In the genomic region with DNA sequence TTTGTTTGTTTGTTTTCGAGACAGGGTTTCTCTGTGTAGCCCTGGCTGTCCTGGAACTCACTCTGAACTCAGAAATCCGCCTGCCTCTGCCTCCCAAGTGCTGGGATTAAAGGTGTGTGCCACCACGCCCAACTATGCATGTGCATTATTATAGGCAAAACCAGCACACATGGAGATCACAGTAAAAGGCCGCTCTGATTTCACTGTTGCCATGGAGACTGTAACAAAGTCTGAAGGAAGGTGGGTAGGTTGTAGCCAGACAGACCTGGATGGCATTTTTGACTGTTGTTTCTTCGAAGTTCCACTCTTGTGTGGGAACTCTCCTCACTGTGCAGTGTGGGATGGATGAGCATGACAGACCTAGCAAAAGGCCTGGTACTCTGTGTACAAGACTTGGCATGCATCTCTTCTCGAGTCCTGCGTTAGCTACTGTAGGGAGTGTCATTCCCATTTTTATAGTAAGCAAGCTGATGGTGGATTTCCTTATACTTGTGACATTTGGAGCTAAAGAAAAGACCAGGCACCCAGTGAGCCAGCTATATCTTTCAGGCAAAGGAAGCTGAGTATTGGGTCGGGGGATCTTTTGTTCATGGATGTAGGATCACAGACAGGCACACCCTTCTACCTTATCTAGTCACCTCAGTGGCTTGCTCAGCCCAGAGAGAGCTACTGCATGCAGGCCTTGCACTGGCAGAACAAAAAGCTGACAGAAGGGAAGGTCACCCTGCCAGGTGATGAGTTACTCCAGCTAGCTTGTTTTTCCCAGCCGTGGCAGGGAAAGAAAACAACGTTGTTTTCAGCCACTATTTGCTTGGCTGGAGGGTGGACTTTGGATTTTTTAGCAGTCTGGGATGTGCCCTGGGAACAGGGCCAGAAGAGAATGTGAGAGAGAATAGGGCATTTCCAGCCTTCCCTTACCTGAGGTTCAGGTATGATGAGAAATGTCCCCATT, we compare ENCODE assay signal across 8 mouse cellular contexts. TPM values are rescaled to one million over a fixed set of nuclear protein-coding genes. Genes with fewer than 3 reads are reported as not detected.
DNase-seq lines count a peak whose midpoint lies in the region; ATAC-seq and TF ChIP-seq lines count a peak whose summit lies in the region.

No protein-coding gene starts in this region.

- no peaks in the 10 kb centered on the region; the same call in 1 of the 2 replicates for H3K36me3 ChIP-seq in heart, embryonic 14.5 days (ENCODE audit: control insufficient read depth, insufficient read depth, low read length)
- no peaks in the 10 kb centered on the region for H3K36me3 ChIP-seq in hindbrain, embryonic 15.5 days
- H3K36me3 ChIP-seq in liver, embryonic 15.5 days (replicated peaks): no peaks in the 10 kb centered on the region
- H3K36me3 ChIP-seq in thymus, adult 2 months (ENCODE audit: control insufficient read depth, insufficient read depth, low read length): no peaks in the 10 kb centered on the region

- no peaks in the 10 kb centered on the region for H3K27me3 ChIP-seq in heart, embryonic 14.5 days (ENCODE audit: control insufficient read depth, insufficient read depth, low read length)
- H3K27me3 ChIP-seq in hindbrain, embryonic 15.5 days: no peaks in the 10 kb centered on the region
- H3K27me3 ChIP-seq in liver, embryonic 15.5 days: no peaks in the 10 kb centered on the region
- H3K27me3 ChIP-seq in thymus, adult 2 months (ENCODE audit: control insufficient read depth, insufficient read depth, low read length): no peaks in the 10 kb centered on the region

- H3K4me3 ChIP-seq in heart, embryonic 14.5 days (ENCODE audit: control insufficient read depth in 1 of 2, insufficient read depth in 1 of 2, low read depth in 1 of 2, low read length in 2 of 2): peak overlapping the region; percentile 91 to 92; a peak in 3 of 4 replicates
- H3K4me3 ChIP-seq in hindbrain, embryonic 15.5 days: peak overlapping the region; percentile 81
- peak overlapping the region; percentile 88 for H3K4me3 ChIP-seq in liver, embryonic 15.5 days (replicated peaks)
- no peak overlapping the region for H3K4me3 ChIP-seq in thymus, adult 2 months (ENCODE audit: control insufficient read depth, insufficient read depth, low read length)

- intact Hi-C loops in heart, postnatal 36 days (cut with DNase I): no loop called here

- DNase-seq in heart, postnatal 36 days: no peak
- peak; percentile 50 for DNase-seq in ZHBTc4 (ENCODE audit: low read depth, low spot score)
- no peak for DNase-seq in thymus, adult 2 months
- DNase-seq in thymus, adult 18-20 months: no peak
- DNase-seq in cerebellum, postnatal 4 days (ENCODE audit: low spot score in 2 of 2): no peak

- no peak for TF ChIP-seq CTCF in thymus, adult 2 months (IDR thresholded peaks at IDR 0.05; ENCODE audit: borderline replicate concordance, control insufficient read depth, extremely low read depth, insufficient read depth, low read length, poor library complexity)

- TF ChIP-seq POLR2A in thymus, adult 2 months (IDR thresholded peaks at IDR 0.05; ENCODE audit: control insufficient read depth, extremely low read depth, insufficient read depth, low read length, poor library complexity): no peak

- H3K9me3 ChIP-seq in heart, embryonic 14.5 days (ENCODE audit: control insufficient read depth, low read length): no peaks in the 10 kb centered on the region
- no peaks in the 10 kb centered on the region for H3K9me3 ChIP-seq in hindbrain, embryonic 15.5 days
- H3K9me3 ChIP-seq in liver, embryonic 15.5 days (replicated peaks): no peaks in the 10 kb centered on the region

- peak overlapping the region; percentile 92 for H3K4me2 ChIP-seq in heart, embryonic 14.5 days (ENCODE audit: low read length)
- H3K4me2 ChIP-seq in hindbrain, embryonic 15.5 days: peak overlapping the region; percentile 65
- peak overlapping the region; percentile 92 for H3K4me2 ChIP-seq in liver, embryonic 15.5 days

- peaks cover 7 to 30% of the 10 kb centered on the region in 2 experiments for H3K4me1 ChIP-seq in heart, embryonic 14.5 days (ENCODE audit: control insufficient read depth in 2 of 2, insufficient read depth in 2 of 2, low read length in 2 of 2)
- peaks cover 35% of the 10 kb centered on the region for H3K4me1 ChIP-seq in hindbrain, embryonic 15.5 days (replicated peaks)
- peaks cover 62% of the 10 kb centered on the region for H3K4me1 ChIP-seq in liver, embryonic 15.5 days (replicated peaks)
- H3K4me1 ChIP-seq in thymus, adult 2 months (replicated peaks; ENCODE audit: control insufficient read depth, insufficient read depth, low read length): peaks cover 30% of the 10 kb centered on the region

- H3K27ac ChIP-seq in heart, embryonic 14.5 days (replicated peaks in 1 of 2; ENCODE audit: control insufficient read depth in 1 of 2, insufficient read depth in 1 of 2, low read depth in 2 of 2, low read length in 2 of 2): peak overlapping the region; percentile 98 to 99; a peak in 3 of 4 replicates
- H3K27ac ChIP-seq in hindbrain, embryonic 15.5 days (replicated peaks): peak overlapping the region; percentile 98
- H3K27ac ChIP-seq in liver, embryonic 15.5 days (replicated peaks): peak overlapping the region; percentile 98
- no peak overlapping the region for H3K27ac ChIP-seq in thymus, adult 2 months (ENCODE audit: control insufficient read depth, insufficient read depth, low read length)

- 77% methylated on average over 10 of the region's 10 CpGs for WGBS in heart, embryonic 14.5 days
- 74% methylated on average over 10 of the region's 10 CpGs for WGBS in hindbrain, embryonic 15.5 days
- WGBS in liver, embryonic 15.5 days (ENCODE audit: insufficient replicate concordance): 59% methylated on average over 10 of the region's 10 CpGs
- 78% methylated on average over 10 of the region's 10 CpGs for WGBS in thymus, adult 2 months

- H3K9ac ChIP-seq in heart, embryonic 14.5 days (ENCODE audit: low read length): peak overlapping the region; percentile 96
- peak overlapping the region; percentile 56 for H3K9ac ChIP-seq in hindbrain, embryonic 15.5 days
- H3K9ac ChIP-seq in liver, embryonic 15.5 days: no peak overlapping the region

- no peak for ATAC-seq in heart, embryonic 14.5 days (ENCODE audit: insufficient number of reproducible peaks, insufficient read depth, low FRiP score, low read depth)
- ATAC-seq in hindbrain, embryonic 15.5 days (ENCODE audit: low FRiP score, low read depth): no peak
- ATAC-seq in liver, embryonic 15.5 days (ENCODE audit: insufficient read depth): no peak

RNA-seq across cellular contexts. Expression of a gene that starts 1.6 kb away (rescaled TPM):
- polyA plus RNA-seq in heart, embryonic 14.5 days (2014; fragmentation: Nextera tagmentation; extraction: Ambion mirVana): 24.2 and 25.3 TPM in 2 replicates
- 10 to 100 TPM; 20.0 to 21.6 TPM for total RNA-seq in heart, postnatal 36 days (2021)
- 51.1 and 69.2 TPM in 2 replicates for polyA plus RNA-seq in hindbrain, embryonic 15.5 days (2015; fragmentation: Nextera tagmentation; extraction: Ambion mirVana)
- polyA plus RNA-seq in liver, embryonic 15.5 days (2015; fragmentation: Nextera tagmentation; extraction: Ambion mirVana): 10.6 and 11.5 TPM in 2 replicates
- 92.4 and 107 TPM in 2 replicates for polyA plus RNA-seq in thymus, adult 2 months (2012; rRNA removed)

RNA-seq across cellular contexts. Expression of a gene that starts 4.4 kb away (rescaled TPM):
- polyA plus RNA-seq in heart, embryonic 14.5 days (2014; fragmentation: Nextera tagmentation; extraction: Ambion mirVana): 115 and 120 TPM in 2 replicates
- 100 to 1,000 TPM; 154 to 155 TPM for total RNA-seq in heart, postnatal 36 days (2021)
- polyA plus RNA-seq in hindbrain, embryonic 15.5 days (2015; fragmentation: Nextera tagmentation; extraction: Ambion mirVana): 118 and 126 TPM in 2 replicates
- polyA plus RNA-seq in liver, embryonic 15.5 days (2015; fragmentation: Nextera tagmentation; extraction: Ambion mirVana): 25.4 and 30.9 TPM in 2 replicates
- polyA plus RNA-seq in thymus, adult 2 months (2012; rRNA removed): 89.2 and 98.3 TPM in 2 replicates

RNA-seq across cellular contexts. Expression of a gene that starts 46.5 kb away (rescaled TPM):
- 0.28 and 0.58 TPM in 2 replicates for polyA plus RNA-seq in heart, embryonic 14.5 days (2014; fragmentation: Nextera tagmentation; extraction: Ambion mirVana)
- total RNA-seq in heart, postnatal 36 days (2021): not detected
- polyA plus RNA-seq in hindbrain, embryonic 15.5 days (2015; fragmentation: Nextera tagmentation; extraction: Ambion mirVana): 0.26 and 0.43 TPM in 2 replicates
- 0.09 and 0.14 TPM in 2 replicates for polyA plus RNA-seq in liver, embryonic 15.5 days (2015; fragmentation: Nextera tagmentation; extraction: Ambion mirVana)
- polyA plus RNA-seq in thymus, adult 2 months (2012; rRNA removed): 0.13 TPM in 1 of 2 replicates, not detected in the other

RNA-seq across cellular contexts. Expression of a gene that starts 56.9 kb away (rescaled TPM):
- polyA plus RNA-seq in heart, embryonic 14.5 days (2014; fragmentation: Nextera tagmentation; extraction: Ambion mirVana): 126 and 128 TPM in 2 replicates
- total RNA-seq in heart, postnatal 36 days (2021): 10 to 100 TPM; 20.5 to 21.3 TPM
- 128 and 130 TPM in 2 replicates for polyA plus RNA-seq in hindbrain, embryonic 15.5 days (2015; fragmentation: Nextera tagmentation; extraction: Ambion mirVana)
- polyA plus RNA-seq in liver, embryonic 15.5 days (2015; fragmentation: Nextera tagmentation; extraction: Ambion mirVana): 49.0 and 50.2 TPM in 2 replicates
- 139 and 151 TPM in 2 replicates for polyA plus RNA-seq in thymus, adult 2 months (2012; rRNA removed)
